10 mouse cellular contexts compared by ENCODE assay signal in genomic region chr8:97004131-97004530, GRCm38 (mm10).
DNase-seq lines count a peak whose midpoint lies in the region; TF ChIP-seq lines count a peak whose summit lies in the region.
"Had no signal": no experiment of that assay in that cellular context is flagged by ENCODE, and none has a peak within 500 bp of the region (broad histone marks: within the 10 kb centered on the region; RNA-seq: fewer than 3 reads in every experiment).

No protein-coding gene starts in this region.

- H3K4me3 ChIP-seq in heart, embryonic 10.5 days = no peak overlapping the region
- H3K4me3 ChIP-seq in left cerebral cortex, adult 2 months = no peak overlapping the region
- H3K4me3 ChIP-seq: heart, embryonic 15.5 days had no signal

- H3K4me1 ChIP-seq in heart, embryonic 10.5 days = no peaks in the 10 kb centered on the region
- H3K4me1 ChIP-seq: heart, embryonic 15.5 days had no signal

- H3K36me3 ChIP-seq in heart, embryonic 10.5 days = no peaks in the 10 kb centered on the region
- H3K36me3 ChIP-seq: heart, embryonic 15.5 days had no signal

- intact Hi-C loops in left cerebral cortex, adult 2 months (cut with DNase I) = no loop called here

- no peaks in the 10 kb centered on the region for H3K9me3 ChIP-seq in heart, embryonic 10.5 days
- H3K9me3 ChIP-seq: heart, embryonic 15.5 days had no signal

- DNase-seq in heart, adult 18-20 months = peak; percentile 25 to 55
- DNase-seq in heart, embryonic 10.5 days (ENCODE audit: low spot score) = no peak
- DNase-seq in lung, postnatal 36 days = peak; percentile 2
- no peak for DNase-seq in lung, postnatal 25 days (ENCODE audit: low spot score)
- DNase-seq in cerebellum, adult 9-11 months = peak; percentile 2
- DNase-seq in layer of hippocampus, postnatal 10 days (ENCODE audit: low spot score in 2 of 2) = peak; percentile 51 to 63
- no peak for DNase-seq in left cerebral cortex, adult 2 months (ENCODE audit: extremely low spot score in 1 of 2, low spot score in 2 of 2)
- DNase-seq in right cerebral cortex, adult 2 months (ENCODE audit: low spot score in 2 of 2) = no peak
- DNase-seq: liver, postnatal 0 days had no signal

- WGBS in heart, embryonic 10.5 days = 41% methylated on average over 3 of the region's 3 CpGs

- no peak overlapping the region for H3K27ac ChIP-seq in heart, embryonic 10.5 days
- no peak overlapping the region for H3K27ac ChIP-seq in left cerebral cortex, adult 2 months
- H3K27ac ChIP-seq: heart, embryonic 15.5 days had no signal

- TF ChIP-seq CTCF in left cerebral cortex, adult 2 months (IDR thresholded peaks at IDR 0.05) = no peak

- no peaks in the 10 kb centered on the region for H3K27me3 ChIP-seq in heart, embryonic 10.5 days (ENCODE audit: insufficient read depth, poor library complexity, severe bottlenecking)
- H3K27me3 ChIP-seq: heart, embryonic 15.5 days had no signal

Comparison
In these comparisons a context has a peak if more than half of its experiments do, and no peak if none do; other contexts are left out.
1. DNase-seq: peak in heart, adult 18-20 months (2 of 2), lung, postnatal 36 days (single experiment), cerebellum, adult 9-11 months (single experiment) and layer of hippocampus, postnatal 10 days (2 of 2); none in heart, embryonic 10.5 days (single experiment), lung, postnatal 25 days (single experiment), left cerebral cortex, adult 2 months (0 of 2) and right cerebral cortex, adult 2 months (0 of 2).